ENCODE assay signal across 19 mouse cellular contexts in the genomic region with DNA sequence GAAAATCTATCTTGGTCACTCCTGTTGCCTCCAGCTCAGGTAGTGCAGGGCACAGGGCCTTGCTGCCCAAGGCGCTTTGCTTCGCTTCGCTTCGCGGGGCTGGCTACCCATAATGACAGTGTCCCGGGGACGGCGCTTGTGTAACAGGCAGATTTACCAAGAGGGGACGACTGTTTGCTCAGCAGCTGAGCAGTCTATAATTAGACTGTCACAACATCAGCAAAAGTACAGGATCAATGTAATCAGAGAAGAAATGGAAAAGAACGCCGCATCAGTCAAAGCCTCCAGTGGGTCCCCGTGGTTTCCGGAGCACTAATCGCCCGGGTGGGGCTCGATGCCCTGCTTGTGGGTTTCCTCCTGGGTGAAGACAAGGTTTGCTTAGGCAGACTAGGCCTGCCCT. TPM values are rescaled to one million over a fixed set of nuclear protein-coding genes. Genes with fewer than 3 reads are reported as not detected.
DNase-seq lines count a peak whose midpoint lies in the region; ATAC-seq lines count a peak whose summit lies in the region.
"Had no signal": no experiment of that assay in that cellular context is flagged by ENCODE, and none has a peak within 500 bp of the region (broad histone marks: within the 10 kb centered on the region; RNA-seq: fewer than 3 reads in every experiment).

No protein-coding gene starts in this region.

- DNase-seq in layer of hippocampus, adult 11-12 months (ENCODE audit: low spot score), result peak; percentile 18
- no peak for DNase-seq in layer of hippocampus, postnatal 14 days (ENCODE audit: low spot score in 2 of 2)
- DNase-seq in CD4-positive helper T cell, adult 2 months (ENCODE audit: low read depth, low spot score), result peak; percentile 20
- DNase-seq in left cerebral cortex, postnatal 10 days (ENCODE audit: extremely low spot score in 1 of 2, low spot score in 2 of 2), result no peak
- no peak for DNase-seq in embryo, embryonic 10.5 days (ENCODE audit: low spot score)
- DNase-seq: adrenal gland, postnatal 36 days; cerebellum, adult 11 months; kidney, adult 2 months; kidney, postnatal 4 days; spleen, adult 18-20 months; thymus, postnatal 25 days had no signal

- H3K27me3 ChIP-seq in forebrain, embryonic 16.5 days (replicated peaks; ENCODE audit: control insufficient read depth, insufficient read depth, low read length), result no peaks in the 10 kb centered on the region; the same call in 1 of the 2 replicates
- H3K27me3 ChIP-seq: lung, embryonic 15.5 days; stomach, embryonic 15.5 days had no signal

- H3K4me2 ChIP-seq in forebrain, embryonic 16.5 days (ENCODE audit: low read length), result no peak overlapping the region
- H3K4me2 ChIP-seq: hindbrain, embryonic 14.5 days; limb, embryonic 12.5 days; lung, embryonic 15.5 days; neural tube, embryonic 15.5 days; stomach, embryonic 15.5 days had no signal

- intact Hi-C loops in left cerebral cortex, postnatal 10 days (cut with DNase I), result no loop called here

- H3K36me3 ChIP-seq in forebrain, embryonic 16.5 days (ENCODE audit: control insufficient read depth, insufficient read depth), result no peaks in the 10 kb centered on the region
- H3K36me3 ChIP-seq: limb, embryonic 12.5 days; lung, embryonic 15.5 days; midbrain, embryonic 10.5 days; neural tube, embryonic 15.5 days; stomach, embryonic 15.5 days had no signal

- 0 out of 2 replicates have a peak, but pooled peaks cover 2% of the 10 kb centered on the region for H3K4me1 ChIP-seq in forebrain, embryonic 16.5 days (replicated peaks; ENCODE audit: control insufficient read depth, insufficient read depth, low read length)
- H3K4me1 ChIP-seq: limb, embryonic 12.5 days; neural tube, embryonic 15.5 days had no signal

- WGBS in forebrain, embryonic 16.5 days, result 82% methylated on average over 16 of the region's 16 CpGs

- no peaks in the 10 kb centered on the region for H3K9me3 ChIP-seq in forebrain, embryonic 16.5 days (ENCODE audit: control insufficient read depth, low read length)
- H3K9me3 ChIP-seq: limb, embryonic 12.5 days; lung, embryonic 15.5 days; neural tube, embryonic 15.5 days; stomach, embryonic 15.5 days had no signal

- no peak overlapping the region for H3K4me3 ChIP-seq in forebrain, embryonic 16.5 days (replicated peaks; ENCODE audit: low read length)
- H3K4me3 ChIP-seq: limb, embryonic 12.5 days; lung, embryonic 15.5 days; midbrain, embryonic 10.5 days; neural tube, embryonic 15.5 days; stomach, embryonic 15.5 days had no signal

- peak; percentile 43 for ATAC-seq in CD4-positive, CD25-positive, alpha-beta regulatory T cell, adult 4 months
- ATAC-seq in forebrain, embryonic 16.5 days, result peak; percentile 69

- H3K9ac ChIP-seq in forebrain, embryonic 16.5 days (replicated peaks; ENCODE audit: low read depth, low read length), result no peak overlapping the region
- H3K9ac ChIP-seq: hindbrain, embryonic 14.5 days; limb, embryonic 12.5 days; lung, embryonic 15.5 days; neural tube, embryonic 15.5 days; stomach, embryonic 15.5 days had no signal

- H3K27ac ChIP-seq in forebrain, embryonic 16.5 days (ENCODE audit: low read length), result no peak overlapping the region
- H3K27ac ChIP-seq: hindbrain, embryonic 14.5 days; limb, embryonic 12.5 days; lung, embryonic 15.5 days; midbrain, embryonic 10.5 days; neural tube, embryonic 15.5 days; stomach, embryonic 15.5 days had no signal

RNA-seq across cellular contexts. Expression of a gene that starts 6.3 kb away (rescaled TPM):
- 1 to 10 TPM; 3.7 to 4.2 TPM for total RNA-seq in layer of hippocampus, postnatal 14 days (2021)
- polyA plus RNA-seq in CD4-positive, CD25-positive, alpha-beta regulatory T cell, adult 4 months (2017; shearing (Covaris generic)), result 10 to 100 TPM; 37.6 to 47.6 TPM
- polyA plus RNA-seq in forebrain, embryonic 16.5 days (2015; fragmentation: Nextera tagmentation; extraction: Ambion mirVana), result 3.5 and 5.1 TPM in 2 replicates
- total RNA-seq in left cerebral cortex, postnatal 10 days (2021), result 1 to 10 TPM; 2.9 to 4.9 TPM

Comparison
In these comparisons a context has a peak if more than half of its experiments do, and no peak if none do; other contexts are left out.
1. DNase-seq: peak in layer of hippocampus, adult 11-12 months (single experiment) and CD4-positive helper T cell, adult 2 months (single experiment); none in layer of hippocampus, postnatal 14 days (0 of 2), left cerebral cortex, postnatal 10 days (0 of 2) and embryo, embryonic 10.5 days (single experiment).